Mouse (Mus musculus): ENCODE data around the gene Abcd3. TPM values are rescaled to one million over a fixed set of nuclear protein-coding genes. Genes with fewer than 3 reads are reported as not detected.

The Abcd3 gene
- total RNA-seq, 4 experiments from 2014 or later = 52.3 to 58.2 (median 56.8) TPM

DNA sequence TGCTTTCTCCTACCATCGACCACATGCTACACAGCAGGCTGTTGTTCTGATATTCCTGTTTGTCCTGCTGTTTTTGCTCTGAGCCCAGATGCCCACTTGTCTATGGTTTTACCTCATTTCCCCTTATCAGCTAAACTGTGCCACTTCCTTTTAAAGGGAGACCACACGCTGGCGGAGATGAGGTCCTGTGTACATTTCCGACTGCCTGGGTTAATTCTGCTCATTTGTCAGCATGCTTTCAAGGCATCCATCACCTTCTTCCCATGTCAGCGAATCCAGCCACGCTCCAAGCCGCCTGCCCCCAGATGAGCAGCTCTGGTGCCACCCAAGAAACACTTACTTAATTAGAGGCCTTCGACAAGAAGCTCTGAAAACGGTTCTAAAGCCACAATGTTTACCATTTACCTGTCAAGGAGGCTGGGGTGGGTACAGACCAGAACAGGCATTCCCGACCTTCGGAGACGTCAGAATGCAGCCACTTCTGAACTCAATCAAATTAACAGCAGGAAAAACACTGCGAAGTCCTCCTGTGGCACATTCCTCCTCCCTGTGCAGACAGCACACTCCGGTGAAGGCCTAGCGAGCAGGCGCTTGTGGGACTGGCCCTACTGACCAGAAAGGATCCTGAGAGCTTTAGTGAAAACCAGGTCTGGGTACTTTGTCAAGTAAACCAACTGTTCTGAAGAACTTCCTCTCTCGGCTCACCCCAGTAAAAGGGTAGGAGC, 75.5 kb downstream of the Abcd3 start:
- no peak for DNase-seq (ENCODE audit: low spot score in 2 of 2)

DNA sequence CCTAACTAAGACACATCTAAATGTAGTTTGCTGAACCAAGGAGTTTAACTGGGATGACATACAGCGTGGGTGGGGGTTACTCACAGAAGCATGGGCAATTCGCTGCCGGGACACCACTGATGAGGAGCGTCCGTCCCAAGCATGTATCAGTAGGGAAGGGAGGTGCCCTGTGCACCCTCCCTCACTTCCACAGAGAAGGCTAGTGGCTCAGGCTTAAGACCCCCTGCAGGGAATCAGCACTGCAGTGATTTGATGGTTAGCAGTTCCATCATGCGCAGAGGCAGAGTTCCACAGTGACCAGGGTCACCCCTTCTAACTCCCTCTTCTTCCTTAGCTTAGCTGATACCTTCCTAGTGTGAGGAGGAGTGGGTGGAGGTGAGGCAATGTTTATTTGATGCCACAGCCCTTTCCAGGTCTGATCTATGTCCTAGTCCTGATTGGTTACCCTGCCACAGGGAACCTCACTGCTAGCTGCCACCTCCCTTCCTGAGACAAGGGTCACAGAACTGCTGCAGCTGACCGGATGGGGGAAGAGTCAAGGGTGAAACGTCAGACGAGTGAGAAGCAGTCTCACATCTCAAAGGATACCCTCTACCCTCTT, 76.3 kb downstream of the Abcd3 start:
- DNase-seq (ENCODE audit: low spot score in 2 of 2) = no peak

DNA sequence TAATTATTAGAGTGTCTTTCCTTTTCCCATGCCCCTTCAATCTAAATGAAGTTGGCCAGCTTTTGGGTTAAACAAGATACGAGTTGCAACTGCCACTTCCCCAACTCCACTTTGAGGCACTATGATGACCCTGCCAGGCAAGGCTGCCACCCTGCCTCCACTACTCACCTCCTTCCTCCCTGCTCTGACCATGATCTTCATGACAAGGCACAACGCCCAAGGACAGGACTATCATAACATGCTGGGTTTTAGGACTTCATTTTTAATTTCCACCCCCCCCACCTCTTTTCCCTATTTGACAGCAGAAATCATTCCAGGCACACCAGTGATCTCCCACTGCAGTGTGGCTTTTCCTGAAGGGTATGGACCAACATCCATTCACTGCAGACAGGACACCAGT, 77.2 kb downstream of the Abcd3 start:
- DNase-seq (ENCODE audit: low spot score in 2 of 2) = no peak

DNA sequence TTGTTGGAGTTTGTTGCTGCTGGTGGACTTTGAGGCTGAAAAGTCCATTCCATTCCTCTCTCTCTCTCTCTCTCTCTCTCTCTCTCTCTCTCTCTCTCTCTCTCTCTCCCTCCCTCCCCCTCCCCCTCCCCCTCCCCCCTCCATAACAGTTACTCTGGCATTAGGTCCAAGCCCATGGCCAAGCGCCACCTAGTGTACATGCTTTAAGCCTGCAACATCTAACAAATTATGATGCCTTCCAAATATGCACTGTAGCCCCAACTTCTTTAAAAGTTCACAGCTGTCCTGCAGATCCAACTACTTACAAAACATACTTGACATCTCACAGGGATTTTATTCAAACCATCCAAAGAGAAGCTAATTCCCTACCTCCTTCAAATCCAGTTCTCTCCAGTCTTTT, 77.6 kb downstream of the Abcd3 start:
- DNase-seq (ENCODE audit: low spot score in 2 of 2) = no peak

DNA sequence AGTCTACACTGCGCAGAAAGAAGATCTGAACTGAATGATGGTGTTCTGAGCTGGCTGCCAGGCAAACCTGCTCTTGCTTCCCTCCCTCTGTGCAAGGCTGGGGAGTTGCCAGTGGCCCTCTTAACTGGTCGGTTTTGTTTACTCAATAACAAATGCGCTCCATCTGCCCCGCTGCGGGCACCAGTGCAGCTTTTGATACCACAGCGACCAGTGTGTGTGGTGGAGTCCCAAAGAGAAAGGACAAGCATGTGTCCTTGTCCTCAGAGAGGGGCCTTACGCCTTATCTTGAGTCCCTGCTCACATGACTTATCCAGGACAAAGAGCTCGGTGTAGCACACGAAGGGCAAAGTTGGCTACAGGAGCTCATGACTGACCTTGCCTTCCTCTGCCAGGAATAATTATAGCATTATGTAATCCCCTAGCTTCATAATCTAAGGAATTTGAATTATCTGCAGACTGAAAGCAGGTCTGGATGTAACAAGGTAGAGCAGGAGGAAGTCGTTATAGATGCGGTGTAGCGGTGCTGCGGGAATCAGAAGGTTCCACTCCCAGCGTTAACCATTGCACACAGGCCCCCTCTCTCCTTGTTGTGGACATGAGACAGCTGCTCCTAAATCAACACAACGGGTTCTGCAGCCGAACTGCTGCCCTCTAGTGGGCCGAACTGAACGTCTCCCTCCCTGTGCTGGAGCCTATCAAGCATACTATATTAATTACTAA, 78.9 kb downstream of the Abcd3 start:
- DNase-seq (ENCODE audit: low spot score in 2 of 2) = peak; percentile 81 to 90

DNA sequence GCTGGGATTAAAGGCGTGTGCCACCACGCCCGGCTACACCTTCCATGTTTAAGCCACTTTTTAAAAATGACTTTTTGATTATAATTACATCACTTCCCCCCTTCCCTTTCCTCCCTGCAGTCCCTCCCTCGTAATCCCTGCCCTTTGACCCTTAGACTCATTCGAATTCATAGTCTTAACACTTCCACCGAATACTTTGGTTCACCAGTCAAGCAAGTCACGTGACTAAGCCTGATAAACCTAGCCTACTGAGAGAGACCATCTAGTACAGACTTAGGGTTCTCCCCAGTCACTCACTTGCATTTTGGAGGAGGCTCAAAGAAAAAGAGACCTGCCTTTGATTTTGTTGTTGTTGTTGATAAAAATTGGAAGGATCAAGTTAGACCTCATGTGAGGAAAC, 79.6 kb downstream of the Abcd3 start:
- DNase-seq (ENCODE audit: low spot score in 2 of 2) = no peak

DNA sequence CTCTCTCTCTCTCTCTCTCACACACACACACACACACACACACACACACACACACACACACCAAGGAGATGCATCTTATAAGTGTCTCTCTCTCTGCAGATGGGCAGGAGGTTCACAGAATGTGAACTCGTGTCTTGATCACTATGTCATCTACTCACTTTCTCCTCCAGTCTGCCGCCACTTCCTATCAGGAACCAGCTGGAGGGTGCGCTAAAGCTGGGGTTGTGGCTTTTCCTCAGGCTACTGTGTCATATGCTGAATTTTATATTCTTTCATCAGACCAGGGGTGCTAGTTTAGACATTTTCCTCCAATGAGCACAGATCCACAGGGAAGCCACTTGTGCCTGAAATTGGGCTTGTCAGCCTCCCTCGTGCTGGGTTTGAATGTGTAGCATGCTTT, 85.4 kb downstream of the Abcd3 start:
- no peak for DNase-seq (ENCODE audit: low spot score in 2 of 2)

DNA sequence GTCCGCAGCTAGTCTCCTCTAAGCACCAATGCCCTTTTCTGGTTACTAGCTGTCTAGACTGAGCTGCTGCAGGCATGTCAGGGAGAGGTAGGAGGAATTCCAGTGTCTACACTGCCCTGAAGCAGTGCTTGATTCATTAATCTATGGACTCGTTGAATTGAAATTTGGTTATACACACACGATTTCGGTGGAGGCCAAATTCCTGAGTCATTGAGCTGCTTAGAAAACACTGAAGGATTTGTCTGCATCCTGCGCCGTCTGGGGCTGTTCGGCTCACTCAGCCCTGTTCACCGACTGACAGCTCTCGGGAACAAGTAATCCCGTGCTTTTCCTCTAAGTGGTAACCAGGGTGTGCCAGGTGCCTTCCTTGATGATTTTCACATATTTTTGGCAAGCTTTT, 89.5 kb downstream of the Abcd3 start:
- no peak for DNase-seq (ENCODE audit: low spot score in 2 of 2)

DNA sequence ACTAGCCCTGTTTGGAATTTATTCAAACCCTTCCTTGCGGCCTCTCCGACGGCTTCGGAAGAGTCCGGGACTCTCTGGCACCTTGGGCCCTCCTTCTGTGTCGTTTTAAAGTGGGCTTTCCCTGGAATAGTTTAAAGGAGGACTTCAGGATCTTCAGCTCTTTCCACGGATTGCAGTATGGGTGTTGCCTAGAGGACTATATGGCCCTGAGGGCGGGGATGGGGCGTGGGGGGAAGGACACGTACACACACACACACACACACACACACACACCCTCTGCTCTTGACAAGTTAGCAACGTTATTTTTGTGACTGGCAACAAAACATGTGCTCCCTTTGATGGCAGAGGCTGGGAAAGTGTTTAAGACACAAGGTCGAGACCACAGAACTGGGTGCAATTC, 90.5 kb downstream of the Abcd3 start:
- no peak for DNase-seq (ENCODE audit: low spot score in 2 of 2)

DNA sequence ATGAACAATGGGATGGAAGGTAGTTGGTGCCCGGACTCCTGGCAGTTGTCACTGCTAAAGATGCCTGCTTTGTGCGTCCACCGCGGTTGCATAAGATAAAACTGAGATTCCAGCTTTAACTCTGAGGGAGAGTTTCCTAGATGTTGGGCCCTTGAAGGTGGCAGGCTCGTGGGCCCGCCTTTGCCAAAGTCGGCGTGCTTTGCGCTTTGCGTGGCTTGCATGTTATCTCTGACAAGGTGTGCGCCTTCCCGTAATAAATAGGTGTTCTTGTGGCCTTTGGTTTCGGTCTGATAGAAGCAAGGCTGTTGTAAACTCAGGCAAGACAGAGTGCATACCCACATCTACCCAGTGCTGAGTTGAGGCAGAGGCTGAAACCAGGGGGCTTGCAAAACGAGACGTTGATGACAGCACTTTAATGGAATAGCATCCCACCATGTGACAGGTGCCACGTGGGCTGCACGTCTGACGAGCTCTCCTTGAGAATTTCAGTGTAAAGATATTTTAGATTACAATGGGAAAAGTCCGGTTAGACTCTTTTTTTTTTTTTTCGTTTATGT, 91.1 kb downstream of the Abcd3 start:
- DNase-seq (ENCODE audit: low spot score in 2 of 2) = no peak

DNA sequence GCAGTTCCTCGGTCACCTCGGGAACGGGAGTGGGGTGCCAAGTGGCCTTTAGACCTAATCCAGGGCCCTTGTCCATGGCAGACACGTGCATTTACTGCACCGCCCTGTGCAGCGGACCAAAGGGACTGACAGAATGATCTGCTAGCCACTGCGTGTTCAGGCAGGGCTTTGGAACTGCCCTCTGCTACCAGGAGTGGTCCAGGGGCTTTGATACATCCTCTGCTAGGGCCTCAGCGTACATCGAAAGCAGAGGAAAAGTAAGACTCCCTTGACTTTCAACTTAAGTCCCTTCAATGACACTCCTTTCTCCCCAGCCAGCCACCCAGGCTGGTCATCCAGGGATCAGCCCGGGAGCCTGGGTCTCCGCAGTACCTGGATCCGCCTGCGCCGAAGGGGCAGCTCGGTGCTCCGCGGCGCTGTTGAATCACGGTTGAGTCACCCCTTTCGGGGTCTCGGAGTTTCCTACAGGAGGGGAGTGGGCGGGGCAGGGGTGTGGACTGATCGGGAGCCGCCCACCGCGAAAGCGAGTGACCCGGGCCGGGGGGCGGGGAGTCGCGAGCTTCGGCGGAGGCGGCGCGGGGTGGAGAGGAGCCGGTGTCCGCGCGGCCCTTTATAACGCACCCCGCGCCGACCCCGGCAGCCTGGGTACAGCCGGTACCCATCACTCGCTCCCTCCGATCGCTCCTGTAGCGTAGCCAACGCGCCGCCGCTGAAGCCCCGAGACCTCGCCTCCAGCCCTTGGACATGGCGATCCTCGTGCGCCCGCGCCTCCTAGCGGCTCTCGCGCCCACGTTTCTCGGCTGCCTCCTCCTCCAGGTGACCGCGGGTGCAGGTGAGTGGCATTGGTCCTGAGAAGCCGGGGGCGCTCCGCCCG, 91.9 kb downstream of the Abcd3 start, which contains the start of gene F3:
TSS of gene F3 (plus strand) at position 567 of the 874 bp plus-strand sequence.
- peak; percentile 52 to 66 for DNase-seq (ENCODE audit: low spot score in 2 of 2)

DNA sequence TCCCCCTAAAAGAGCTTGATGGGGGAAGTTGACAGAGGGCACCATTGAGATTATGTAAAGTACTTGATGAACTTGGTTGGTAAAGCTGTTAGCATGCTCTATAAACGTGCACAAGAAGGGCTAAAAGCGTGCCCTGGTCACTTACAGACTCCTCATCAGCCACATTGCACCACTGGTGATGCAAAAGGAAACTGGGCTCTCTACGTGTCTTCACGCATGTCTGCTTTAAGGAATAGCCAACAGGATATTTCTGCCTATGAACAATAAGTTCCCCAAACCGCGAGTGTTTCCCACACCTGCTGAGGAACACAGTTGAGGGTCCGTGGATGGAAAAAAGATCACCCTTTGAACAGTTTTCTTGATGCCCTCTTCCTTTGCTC, 93.4 kb downstream of the Abcd3 start:
- no peak for DNase-seq (ENCODE audit: low spot score in 2 of 2)

DNA sequence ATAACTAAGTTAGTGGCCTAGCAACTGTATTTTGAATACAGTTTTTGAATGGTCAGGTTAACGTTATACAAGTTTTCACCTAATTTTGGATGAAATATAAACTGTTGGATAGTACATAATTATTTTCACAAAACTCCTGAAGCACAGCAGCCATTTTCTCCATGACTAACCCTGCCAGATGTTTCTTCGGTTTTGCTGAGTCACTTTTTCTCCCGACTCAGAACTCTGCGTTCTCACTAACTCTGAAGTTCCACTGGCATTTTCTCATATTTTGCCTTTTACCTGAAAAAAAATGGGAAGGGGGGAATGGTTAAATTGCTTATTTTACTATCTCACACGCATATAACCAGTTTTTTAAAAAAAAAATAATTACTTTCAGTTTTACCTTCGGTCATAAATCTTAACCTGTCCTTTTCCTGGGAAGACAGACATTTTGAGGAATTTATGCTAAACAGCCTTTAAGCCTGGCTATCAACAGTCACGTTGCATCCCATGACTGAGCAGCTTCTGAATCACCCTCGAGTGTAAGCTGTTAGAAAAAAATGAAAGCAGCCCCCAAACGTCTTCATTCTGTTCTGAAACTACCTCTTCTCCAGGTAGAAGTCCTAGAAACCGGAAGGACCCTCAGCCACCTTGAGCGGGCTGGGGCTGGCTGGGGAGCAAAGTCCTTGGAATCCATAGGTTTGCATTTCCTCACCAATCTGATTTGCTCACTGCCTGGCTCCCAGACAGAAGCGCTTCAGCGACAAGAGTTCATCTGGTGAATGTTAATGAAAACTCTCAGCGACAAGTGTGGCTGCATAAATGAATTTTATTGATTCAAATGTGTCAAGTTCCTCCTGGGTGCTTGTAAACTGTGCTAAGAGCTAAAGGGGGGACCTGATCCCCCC, 94.1 kb downstream of the Abcd3 start:
- no peak for DNase-seq (ENCODE audit: low spot score in 2 of 2)

DNA sequence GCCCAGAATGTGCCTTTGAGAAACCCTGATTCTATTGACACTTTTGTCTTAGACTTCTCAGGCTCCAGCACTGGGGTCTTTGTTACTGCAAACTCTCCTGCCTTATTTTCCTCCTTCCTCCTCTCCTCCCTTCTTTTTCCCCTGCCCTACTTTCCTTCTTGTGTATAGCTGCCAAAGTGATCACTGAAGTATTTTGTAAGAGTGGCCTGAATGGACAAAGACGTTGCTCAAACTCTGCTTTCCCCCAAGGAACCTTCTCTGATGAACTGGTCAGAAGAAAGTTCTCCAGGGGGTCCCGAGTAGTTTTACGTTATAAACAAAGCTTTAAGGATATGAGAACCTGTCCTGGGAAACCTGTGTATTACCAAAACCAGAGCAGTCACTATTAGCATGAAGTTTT, 95.4 kb downstream of the Abcd3 start:
- DNase-seq (ENCODE audit: low spot score in 2 of 2) = no peak

DNA sequence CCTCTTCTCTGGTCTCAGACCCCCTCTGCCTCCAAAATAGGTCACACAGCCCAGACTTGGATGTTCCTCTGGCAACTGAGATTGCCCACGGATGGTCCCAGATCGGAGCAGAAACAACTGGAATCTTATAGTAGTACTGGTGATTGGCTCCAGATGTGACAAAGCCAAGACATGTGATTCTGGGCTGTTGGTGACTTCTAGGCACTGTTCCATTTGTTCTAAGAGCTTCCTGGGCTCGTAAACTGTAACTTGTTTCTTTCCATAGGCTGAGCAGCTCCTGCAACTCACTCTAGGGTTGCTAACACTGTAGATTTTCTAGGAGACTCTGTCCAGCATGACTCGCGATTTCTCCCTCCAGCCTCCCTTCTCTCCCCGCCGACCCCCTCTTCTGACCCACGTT, 96.4 kb downstream of the Abcd3 start:
- no peak for DNase-seq (ENCODE audit: low spot score in 2 of 2)

DNA sequence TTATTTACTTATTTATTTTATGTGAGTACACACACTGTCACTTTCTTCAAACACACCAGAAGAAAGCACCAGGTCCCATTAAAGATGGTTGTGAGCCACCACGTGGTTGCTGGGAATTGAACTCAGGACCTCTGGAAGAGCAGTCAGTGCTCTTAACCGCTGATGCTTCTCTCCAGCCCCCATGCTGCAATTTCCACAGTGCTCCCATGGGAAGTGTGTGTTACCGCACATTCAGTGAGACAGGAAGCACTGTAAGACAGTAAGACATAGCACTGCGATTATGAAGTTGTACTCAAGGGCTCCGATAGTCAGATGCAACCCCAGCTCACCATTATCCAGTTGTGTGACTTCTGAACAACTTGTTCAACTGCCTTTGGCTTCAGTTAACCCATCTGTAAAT, 98.6 kb downstream of the Abcd3 start:
- DNase-seq (ENCODE audit: low spot score in 2 of 2) = no peak

DNA sequence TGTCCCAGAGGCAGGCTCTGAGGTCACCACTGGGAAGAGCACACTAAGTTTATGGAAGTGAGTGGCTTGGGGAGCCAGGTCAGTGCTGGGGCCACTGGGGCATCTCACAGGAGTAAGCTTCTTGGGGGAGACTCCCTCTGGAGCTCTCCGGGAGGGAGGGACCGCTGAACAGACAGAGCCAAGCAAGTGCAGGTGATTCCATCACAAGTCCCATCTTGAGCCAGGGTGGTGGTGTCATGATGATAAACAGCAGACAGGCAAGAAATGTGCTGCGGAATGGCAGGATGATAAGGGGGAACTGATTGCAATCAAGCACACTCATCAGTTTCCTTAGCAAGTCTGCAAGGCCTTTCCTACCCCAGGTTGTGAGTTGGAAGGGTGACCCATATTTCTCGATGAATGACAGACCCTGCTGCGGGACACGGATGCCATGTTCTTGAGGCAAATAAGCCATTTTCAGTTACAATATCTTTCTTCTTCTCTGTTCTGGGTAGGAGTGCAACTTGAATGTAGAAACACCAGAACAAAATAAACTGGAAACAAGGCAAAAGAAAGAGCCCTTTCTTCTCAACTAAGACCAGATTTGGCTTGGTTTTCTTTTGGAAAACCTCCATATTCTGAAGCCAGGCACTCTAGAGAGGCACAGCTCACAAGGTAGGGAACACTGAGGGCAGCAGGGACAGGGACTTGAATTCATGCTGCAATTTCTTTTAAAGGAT, 99.2 kb downstream of the Abcd3 start:
- DNase-seq (ENCODE audit: low spot score in 2 of 2) = peak in 1 of 2 experiments; percentile 28

DNA sequence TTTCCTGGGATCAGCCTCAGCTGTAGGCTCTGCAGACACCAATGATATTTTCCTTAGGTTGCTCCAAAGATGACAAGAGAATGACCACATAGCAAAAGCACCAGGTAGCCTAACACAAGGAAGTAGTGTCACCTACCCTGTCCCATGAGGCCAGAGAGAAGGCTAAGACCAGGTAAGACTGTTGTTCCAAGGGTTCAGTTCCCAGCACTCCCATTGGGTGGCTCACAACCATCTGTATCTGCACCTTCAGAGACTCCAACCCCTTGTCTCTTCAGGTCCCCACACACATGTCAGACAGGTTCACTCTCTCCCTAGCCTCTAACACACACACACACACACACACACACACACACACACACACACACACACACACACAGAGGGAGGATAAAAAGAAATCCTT, 99.8 kb downstream of the Abcd3 start:
- DNase-seq (ENCODE audit: low spot score in 2 of 2) = no peak

DNA sequence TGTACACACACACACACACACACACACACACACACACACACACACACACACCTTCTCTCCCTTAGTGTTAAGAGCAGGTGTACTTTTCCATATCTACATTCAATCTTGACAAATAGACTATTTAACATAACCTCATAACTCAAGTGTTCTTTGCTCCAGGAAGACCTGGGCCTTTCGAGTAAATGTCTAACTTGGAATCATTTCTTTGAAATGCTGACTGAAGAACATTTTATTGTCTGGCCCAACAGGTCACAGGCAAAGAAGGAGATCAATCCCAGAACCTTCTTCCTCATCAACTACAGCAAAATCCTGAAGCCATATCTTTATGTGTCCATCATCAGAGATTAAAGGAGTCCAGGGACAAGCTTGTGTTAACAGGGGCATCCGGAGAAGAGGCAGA, 100.6 kb downstream of the Abcd3 start:
- no peak for DNase-seq (ENCODE audit: low spot score in 2 of 2)

DNA sequence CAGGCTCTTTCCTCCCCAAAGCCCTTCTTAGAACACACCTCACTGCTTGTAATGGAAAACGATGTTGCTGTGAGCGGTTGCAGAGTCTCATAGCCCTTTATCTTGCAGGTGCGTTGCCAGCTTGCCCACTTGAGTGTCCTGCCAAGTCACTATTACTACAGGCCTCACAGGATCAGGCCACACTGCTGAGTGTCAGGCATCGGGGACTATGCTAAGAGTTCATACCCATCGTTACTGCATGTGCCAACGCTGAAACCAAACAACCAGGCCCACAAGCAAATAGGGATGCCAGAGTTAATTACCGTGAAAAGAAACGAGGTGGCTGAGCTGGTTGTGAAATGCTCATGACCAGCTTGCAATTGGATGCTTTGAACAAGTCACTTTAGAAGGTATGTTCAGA, 101.3 kb downstream of the Abcd3 start:
- DNase-seq (ENCODE audit: low spot score in 2 of 2) = no peak
